Mouse (Mus musculus): ENCODE measurements around the gene Dram1. TPM values are rescaled to one million over a fixed set of nuclear protein-coding genes. Genes with fewer than 3 reads are reported as not detected.

Dram1 gene
- total RNA-seq, 1 experiment, result 3.3 TPM

- TF ChIP-seq ZC3H11A (IDR thresholded peaks at IDR 0.05; ENCODE audit: borderline replicate concordance, low read depth, low read length) (no peak), HCFC1 (IDR thresholded peaks at IDR 0.05; ENCODE audit: borderline replicate concordance, insufficient read depth, low read length) (no peak), ZNF384 (IDR thresholded peaks at IDR 0.05; ENCODE audit: low read depth, low read length) (no peak), MAFK (IDR thresholded peaks at IDR 0.05; ENCODE audit: insufficient read depth, low read depth, low read length) (no peak), CHD2 (IDR thresholded peaks at IDR 0.05; ENCODE audit: low read depth, low read length) (no peak)
- Histone ChIP-seq H3K9ac (ENCODE audit: insufficient read depth, low read depth, low read length, poor library complexity, severe bottlenecking) (no peak overlapping the region), H3K4me1 (ENCODE audit: control insufficient read depth in 2 of 2, insufficient read depth in 2 of 2, low read length in 2 of 2, poor library complexity in 1 of 2) (no peaks in the 10 kb centered on the region), H3K27ac (ENCODE audit: insufficient read depth, low read depth, low read length, poor library complexity, severe bottlenecking) (no peak overlapping the region), H3K36me3 (ENCODE audit: control insufficient read depth, insufficient read depth, low read length, poor library complexity, severe bottlenecking) (no peaks in the 10 kb centered on the region), H3K4me3 (ENCODE audit: insufficient read depth in 1 of 2, low read depth in 1 of 2, low read length in 2 of 2, poor library complexity in 1 of 2, severe bottlenecking in 1 of 2) (no peak overlapping the region), H3K9me3 (ENCODE audit: control insufficient read depth, insufficient read depth, low read depth, low read length) (no peaks in the 10 kb centered on the region)
- DNase-seq (ENCODE audit: low read depth, low spot score), result no peak
- in situ Hi-C loops (cut with MboI; ENCODE audit: low sequenced_read_pairs in 2 of 2, unreplicated experiment in 2 of 2), result no loop called here
Observed at GRCm38 (mm10) chr10:88399271-88399670, 20.4 kb upstream of the Dram1 start.

- DNase-seq (ENCODE audit: low read depth, low spot score), result no peak
- Histone ChIP-seq H3K4me3 (ENCODE audit: insufficient read depth in 1 of 2, low read depth in 1 of 2, low read length in 2 of 2, poor library complexity in 1 of 2, severe bottlenecking in 1 of 2) (no peak overlapping the region), H3K9me3 (ENCODE audit: control insufficient read depth, insufficient read depth, low read depth, low read length) (no peaks in the 10 kb centered on the region), H3K4me1 (ENCODE audit: control insufficient read depth in 2 of 2, insufficient read depth in 2 of 2, low read length in 2 of 2, poor library complexity in 1 of 2) (no peaks in the 10 kb centered on the region), H3K36me3 (ENCODE audit: control insufficient read depth, insufficient read depth, low read length, poor library complexity, severe bottlenecking) (no peaks in the 10 kb centered on the region), H3K27ac (ENCODE audit: insufficient read depth, low read depth, low read length, poor library complexity, severe bottlenecking) (no peak overlapping the region), H3K9ac (ENCODE audit: insufficient read depth, low read depth, low read length, poor library complexity, severe bottlenecking) (no peak overlapping the region)
- TF ChIP-seq ZC3H11A (IDR thresholded peaks at IDR 0.05; ENCODE audit: borderline replicate concordance, low read depth, low read length), result no peak
- in situ Hi-C loops (cut with MboI; ENCODE audit: low sequenced_read_pairs in 2 of 2, unreplicated experiment in 2 of 2), result no loop called here
Observed at GRCm38 (mm10) chr10:88398668-88399243, 19.9 kb upstream of the Dram1 start.

GRCm38 (mm10) chr10:88392181-88392847, 13.4 kb upstream of the Dram1 start:
- no peak for DNase-seq (ENCODE audit: low read depth, low spot score)
- TF ChIP-seq CHD2 (IDR thresholded peaks at IDR 0.05; ENCODE audit: low read depth, low read length) (no peak), MAFK (IDR thresholded peaks at IDR 0.05; ENCODE audit: insufficient read depth, low read depth, low read length) (no peak), ZC3H11A (IDR thresholded peaks at IDR 0.05; ENCODE audit: borderline replicate concordance, low read depth, low read length) (no peak), HCFC1 (IDR thresholded peaks at IDR 0.05; ENCODE audit: borderline replicate concordance, insufficient read depth, low read length) (no peak), ZNF384 (IDR thresholded peaks at IDR 0.05; ENCODE audit: low read depth, low read length) (no peak)
- no peaks in the 10 kb centered on the region for H3K36me3 ChIP-seq (ENCODE audit: control insufficient read depth, insufficient read depth, low read length, poor library complexity, severe bottlenecking)
- no peak overlapping the region for H3K27ac ChIP-seq (ENCODE audit: insufficient read depth, low read depth, low read length, poor library complexity, severe bottlenecking)
- peaks cover 0 to 12% of the 10 kb centered on the region in 2 experiments; a peak in 1 of 4 replicates for H3K4me1 ChIP-seq (ENCODE audit: control insufficient read depth in 2 of 2, insufficient read depth in 2 of 2, low read length in 2 of 2, poor library complexity in 1 of 2)
- H3K9ac ChIP-seq (ENCODE audit: insufficient read depth, low read depth, low read length, poor library complexity, severe bottlenecking), result no peak overlapping the region
- H3K4me3 ChIP-seq (ENCODE audit: insufficient read depth in 1 of 2, low read depth in 1 of 2, low read length in 2 of 2, poor library complexity in 1 of 2, severe bottlenecking in 1 of 2), result no peak overlapping the region
- H3K9me3 ChIP-seq (ENCODE audit: control insufficient read depth, insufficient read depth, low read depth, low read length), result no peaks in the 10 kb centered on the region
- in situ Hi-C loops (cut with MboI; ENCODE audit: low sequenced_read_pairs in 2 of 2, unreplicated experiment in 2 of 2), result no loop called here

- DNase-seq (ENCODE audit: low read depth, low spot score), result no peak
- Histone ChIP-seq H3K36me3 (ENCODE audit: control insufficient read depth, insufficient read depth, low read length, poor library complexity, severe bottlenecking) (no peaks in the 10 kb centered on the region), H3K4me3 (ENCODE audit: insufficient read depth in 1 of 2, low read depth in 1 of 2, low read length in 2 of 2, poor library complexity in 1 of 2, severe bottlenecking in 1 of 2) (no peak overlapping the region), H3K4me1 (ENCODE audit: control insufficient read depth in 2 of 2, insufficient read depth in 2 of 2, low read length in 2 of 2, poor library complexity in 1 of 2) (peaks cover 0 to 12% of the 10 kb centered on the region in 2 experiments; a peak in 1 of 4 replicates), H3K9me3 (ENCODE audit: control insufficient read depth, insufficient read depth, low read depth, low read length) (no peaks in the 10 kb centered on the region), H3K9ac (ENCODE audit: insufficient read depth, low read depth, low read length, poor library complexity, severe bottlenecking) (no peak overlapping the region), H3K27ac (ENCODE audit: insufficient read depth, low read depth, low read length, poor library complexity, severe bottlenecking) (no peak overlapping the region)
- TF ChIP-seq CHD2 (IDR thresholded peaks at IDR 0.05; ENCODE audit: low read depth, low read length) (no peak), ZNF384 (IDR thresholded peaks at IDR 0.05; ENCODE audit: low read depth, low read length) (no peak), MAFK (IDR thresholded peaks at IDR 0.05; ENCODE audit: insufficient read depth, low read depth, low read length) (no peak), HCFC1 (IDR thresholded peaks at IDR 0.05; ENCODE audit: borderline replicate concordance, insufficient read depth, low read length) (no peak), ZC3H11A (IDR thresholded peaks at IDR 0.05; ENCODE audit: borderline replicate concordance, low read depth, low read length) (no peak)
- in situ Hi-C loops (cut with MboI; ENCODE audit: low sequenced_read_pairs in 2 of 2, unreplicated experiment in 2 of 2), result no loop called here
Observed at GRCm38 (mm10) chr10:88391495-88391894, 12.6 kb upstream of the Dram1 start.

Data from ES-E14 (cell line).